Mouse (Mus musculus) urinary bladder, postnatal 14 days (tissue): ENCODE results near the gene Foxj2.

ENCODE experiments used
- DNase-seq: peaks from one replicate; pipeline ENCODE4 v3.0.0; 2021; ENCODE audit warnings: low spot score

The Foxj2 gene

GRCm38 (mm10) chr6:122819306-122820070 is at the start of gene Foxj2:
TSS of gene Foxj2 (plus strand) at chr6:122819914.
- DNase-seq: peak; percentile 75

GRCm38 (mm10) chr6:122770760-122771315 is 48.9 kb upstream of the Foxj2 start:
- no peak for DNase-seq

- DNase-seq: no peak
These were observed 47.0 kb upstream of the Foxj2 start for GRCm38 (mm10) chr6:122772701-122773100.

GRCm38 (mm10) chr6:122774345-122774744 is 45.4 kb upstream of the Foxj2 start:
- no peak for DNase-seq

DNA sequence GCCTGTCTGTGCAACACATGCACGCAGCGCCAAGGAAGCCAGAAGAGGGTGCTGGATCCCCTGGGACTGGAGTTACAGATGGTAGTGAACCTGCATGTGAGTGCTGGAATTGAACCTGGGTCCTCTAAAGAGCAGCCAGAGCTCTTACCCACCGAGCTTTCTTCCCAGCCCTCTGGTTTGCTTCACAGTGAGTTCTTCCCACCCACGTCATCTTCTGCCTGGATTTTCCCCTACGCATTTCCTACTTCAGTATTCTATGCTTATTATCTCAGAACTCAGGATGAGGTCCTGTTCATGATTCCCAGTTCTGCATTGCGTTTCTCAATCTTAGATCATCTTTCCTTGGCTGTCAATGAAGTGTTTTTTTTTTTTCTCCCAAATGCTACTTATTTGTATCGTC is 43.7 kb upstream of the Foxj2 start:
- DNase-seq: no peak

- DNase-seq: no peak
These were observed 39.8 kb upstream of the Foxj2 start for GRCm38 (mm10) chr6:122779916-122780315.

DNA sequence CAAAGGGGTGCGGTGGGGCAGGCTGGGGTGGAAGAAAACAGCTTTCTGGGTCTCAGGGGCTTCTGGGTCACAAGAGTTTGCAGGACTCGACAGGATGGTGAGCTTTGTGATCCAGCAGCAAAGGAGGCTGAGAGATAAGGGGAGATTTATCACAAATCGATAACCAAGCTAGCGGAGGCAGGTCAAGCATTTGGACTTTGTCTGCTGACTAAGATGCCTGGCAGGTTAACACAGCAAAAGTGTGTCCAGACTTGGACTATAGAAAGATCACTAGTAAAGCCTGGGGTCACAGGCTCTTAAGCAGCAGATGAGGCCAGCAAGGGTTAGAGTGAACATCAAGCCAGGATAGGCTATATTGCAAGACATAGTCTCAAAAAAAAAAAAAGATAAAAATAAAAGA is 38.5 kb upstream of the Foxj2 start:
- peak; percentile 10 for DNase-seq

- DNase-seq: no peak
These were observed 37.5 kb upstream of the Foxj2 start for GRCm38 (mm10) chr6:122782164-122782563.

DNA sequence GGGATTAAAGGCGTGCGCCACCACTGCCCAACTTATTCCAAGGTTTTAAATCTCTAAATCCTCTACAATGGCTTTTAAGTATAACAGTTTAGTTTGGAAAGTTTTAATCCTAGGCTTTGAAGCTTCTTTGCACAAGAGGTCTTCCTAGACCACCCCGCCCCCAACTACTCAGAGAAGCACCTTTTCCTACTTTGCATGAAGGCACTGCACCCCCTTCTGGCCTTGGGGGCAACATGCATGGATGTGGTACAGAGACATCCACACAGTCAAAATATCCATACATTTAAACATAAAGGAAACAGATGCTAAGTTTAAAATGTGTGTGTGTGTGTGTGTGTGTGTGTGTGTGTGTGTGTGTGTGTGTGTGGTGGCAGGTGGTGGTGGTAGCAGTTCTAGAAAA is 34.8 kb upstream of the Foxj2 start:
- no peak for DNase-seq

GRCm38 (mm10) chr6:122786275-122786674 is 33.4 kb upstream of the Foxj2 start:
- peak; percentile 58 for DNase-seq

DNA sequence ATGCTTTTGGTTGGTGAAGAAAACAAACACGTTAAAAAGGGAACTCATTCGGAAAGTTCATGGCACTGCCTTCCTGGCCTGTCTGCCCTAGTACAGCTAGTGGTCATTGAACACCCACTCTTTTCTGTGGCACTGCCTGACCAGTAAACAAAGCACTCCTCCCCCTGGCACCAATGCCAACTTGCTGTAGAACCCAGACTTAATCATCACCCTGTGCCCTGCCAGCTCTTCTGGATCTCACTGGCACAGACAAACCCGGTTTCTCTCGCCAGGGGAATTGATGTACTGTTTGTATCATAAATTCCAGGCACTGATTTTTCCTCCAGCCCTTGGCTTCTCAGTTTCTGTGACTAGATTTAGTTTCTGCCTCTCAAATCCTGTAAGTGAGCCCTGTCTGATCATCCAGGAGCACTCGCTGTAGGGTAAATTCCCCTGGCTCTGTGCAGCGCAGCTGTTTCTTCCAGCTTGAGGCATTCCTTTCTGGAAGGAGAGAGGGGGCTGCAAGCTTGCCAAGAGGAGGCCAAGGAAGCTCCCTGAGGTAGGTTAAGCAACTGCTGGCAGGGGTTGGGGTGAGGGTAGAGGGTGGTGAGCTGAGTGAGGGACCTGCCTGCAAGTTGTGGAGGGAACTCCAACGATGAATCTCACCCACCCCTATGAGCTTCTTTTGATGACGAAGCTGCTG is 24.3 kb upstream of the Foxj2 start:
- peak; percentile 9 for DNase-seq

DNA sequence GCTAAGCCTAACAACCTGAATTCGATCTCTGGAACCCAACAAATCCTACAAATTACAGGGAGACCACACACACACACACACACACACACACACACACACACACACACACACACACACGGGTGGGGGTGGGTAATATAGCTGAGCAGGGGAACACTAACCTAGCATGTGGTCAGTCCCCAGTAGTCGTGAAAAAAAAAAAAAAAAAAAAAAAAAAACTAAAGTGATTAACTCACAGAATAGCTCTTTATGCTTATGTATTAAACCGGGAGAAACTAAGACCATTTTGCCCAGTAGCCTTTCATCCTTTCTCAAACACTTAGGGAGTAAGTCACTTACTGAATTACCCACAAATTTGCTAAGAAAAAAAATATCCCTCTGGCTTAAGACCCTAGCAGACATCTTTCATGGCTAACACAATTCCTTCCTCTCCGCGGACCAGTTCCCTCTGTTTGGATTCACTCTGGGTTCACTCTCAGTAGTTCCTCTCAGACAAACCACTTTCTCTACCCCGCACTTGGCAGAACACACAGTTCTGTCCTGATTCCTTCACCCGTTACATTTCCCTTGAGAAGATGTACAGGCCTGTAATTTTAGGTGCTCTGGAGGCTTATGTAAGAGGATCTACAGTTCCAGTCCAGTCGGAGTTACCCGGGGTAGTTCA is 18.9 kb upstream of the Foxj2 start:
- no peak for DNase-seq

GRCm38 (mm10) chr6:122801301-122801800 is 18.4 kb upstream of the Foxj2 start, which contains the start of gene Slc2a3:
TSS of gene Slc2a3 (minus strand) at chr6:122801640.
- peak; percentile 27 for DNase-seq

GRCm38 (mm10) chr6:122801801-122802514 is 17.8 kb upstream of the Foxj2 start:
- DNase-seq: no peak

DNA sequence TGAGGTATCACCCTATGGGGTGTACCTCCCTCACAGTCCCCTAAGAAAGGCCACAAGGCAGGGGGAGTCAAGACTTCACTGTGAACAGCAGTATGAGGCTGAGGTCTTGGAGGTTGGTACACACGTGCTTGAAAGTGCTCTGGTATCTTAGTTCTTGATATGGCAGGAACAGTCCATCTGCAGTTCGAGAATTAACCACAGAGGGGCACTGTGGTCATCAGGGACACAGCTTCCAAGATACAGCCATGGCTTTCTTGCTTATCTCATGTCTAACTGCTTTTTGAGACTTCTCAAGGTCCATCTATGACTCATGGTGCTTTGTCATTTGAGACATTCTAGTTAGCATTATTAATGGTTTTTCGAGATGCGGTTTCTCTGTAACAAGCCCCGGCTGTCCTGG is 15.3 kb upstream of the Foxj2 start:
- peak; percentile 83 for DNase-seq

DNA sequence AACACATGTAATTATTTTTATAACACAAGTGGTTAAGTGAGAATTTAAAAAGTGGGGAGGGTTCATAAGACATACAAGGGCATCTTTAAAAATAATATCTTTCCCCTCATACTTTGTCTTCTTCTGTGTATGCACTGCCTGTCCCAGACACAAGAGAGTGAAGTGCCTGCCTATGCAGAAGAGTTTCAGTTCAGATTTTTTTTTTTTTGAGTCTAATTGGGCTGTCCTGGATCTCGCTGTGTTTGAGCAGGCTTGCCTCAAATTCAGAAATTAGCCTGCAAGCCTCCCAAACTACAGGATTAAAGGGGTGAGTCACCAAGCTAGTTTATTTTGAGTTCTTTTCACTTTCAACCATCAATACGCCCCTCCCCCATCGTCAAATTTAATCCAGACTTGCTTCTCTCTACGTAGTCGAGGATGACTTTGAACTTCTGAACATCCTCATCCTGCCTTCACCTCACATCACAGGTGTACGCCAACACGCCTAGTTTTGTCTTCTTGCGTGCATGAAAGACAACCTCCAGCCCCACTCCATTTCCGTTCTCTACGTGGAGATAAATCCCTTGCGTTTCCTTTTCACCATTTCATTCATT is 9.6 kb upstream of the Foxj2 start:
- peak; percentile 25 for DNase-seq

DNA sequence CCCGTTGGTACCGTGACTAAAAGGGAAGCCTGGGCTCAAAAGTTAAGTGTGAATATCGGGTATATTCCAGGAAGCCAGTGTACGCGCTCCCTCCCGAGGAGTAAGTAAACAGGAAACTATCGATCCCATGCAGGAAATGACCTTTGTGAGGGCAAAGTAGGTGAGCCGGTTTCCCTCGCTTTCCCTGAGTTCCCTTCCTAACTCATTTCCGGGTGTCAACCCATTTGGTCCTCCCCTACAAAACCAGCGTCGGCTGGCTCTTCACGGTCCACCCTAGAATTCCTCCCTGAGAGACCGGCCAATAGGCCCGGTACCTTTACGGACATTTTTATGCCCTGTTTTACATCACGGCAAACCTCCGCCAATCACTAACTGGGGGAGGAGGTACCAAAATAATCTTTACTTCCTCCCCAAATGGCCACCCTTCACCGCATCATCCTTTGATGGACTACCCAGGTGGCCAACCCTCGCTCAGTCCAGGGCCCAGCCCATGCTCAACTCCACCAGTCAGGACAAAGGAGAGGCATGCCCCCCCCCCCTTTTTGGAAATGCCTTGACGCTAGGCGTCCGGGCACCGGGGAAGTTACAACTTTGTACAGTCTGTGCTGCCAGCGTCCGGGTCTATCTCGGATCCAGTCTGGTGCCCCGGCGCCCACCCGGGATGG is 9.0 kb upstream of the Foxj2 start:
- DNase-seq: peak; percentile 98

DNA sequence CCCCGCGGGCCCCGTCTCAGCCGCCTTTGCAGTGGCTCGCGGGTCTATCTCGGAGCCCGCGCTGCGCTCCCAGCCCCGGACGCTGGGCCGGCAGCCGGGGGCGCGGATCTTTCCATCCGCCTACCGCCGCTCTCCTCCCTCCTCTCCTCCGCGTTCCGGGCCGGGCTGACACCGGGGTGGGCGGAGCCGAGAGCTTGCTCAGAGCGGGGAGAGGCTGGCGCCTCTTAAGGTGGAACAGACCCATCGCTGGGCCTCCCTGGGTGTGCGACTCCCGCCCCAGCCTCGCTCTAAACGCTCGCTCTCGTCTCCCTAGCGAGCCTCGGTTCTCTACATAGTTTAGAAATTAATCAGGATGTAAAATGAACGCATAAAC is 8.4 kb upstream of the Foxj2 start:
- peak; percentile 96 for DNase-seq

- peak; percentile 44 for DNase-seq
These were observed 7.7 kb upstream of the Foxj2 start for GRCm38 (mm10) chr6:122811771-122812600.

DNA sequence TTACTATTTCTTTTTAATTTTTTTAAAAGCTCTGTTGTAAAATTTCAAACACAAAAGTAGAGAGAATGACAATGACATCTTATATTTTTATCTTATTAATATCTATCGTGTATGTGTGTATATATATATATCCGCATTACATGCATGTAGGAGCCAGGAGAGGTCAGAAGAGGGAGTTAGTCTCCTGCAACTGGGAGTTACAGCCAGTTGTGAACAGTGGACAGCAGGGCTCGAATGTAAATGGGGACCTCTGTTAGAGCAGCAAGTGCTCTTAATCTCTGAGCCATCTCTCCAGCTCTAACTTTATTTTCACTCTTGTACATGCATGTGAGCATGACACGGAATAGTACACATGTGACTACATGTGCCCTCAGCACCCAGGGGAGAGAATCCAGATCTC is 7.0 kb upstream of the Foxj2 start:
- DNase-seq: no peak
